Comparison of ENCODE assay signal across 15 mouse cellular contexts in genomic region chr13:39631506-39632132, GRCm38 (mm10).
DNase-seq lines count a peak whose midpoint lies in the region; ATAC-seq and TF ChIP-seq lines count a peak whose summit lies in the region.
"Had no signal": no experiment of that assay in that cellular context is flagged by ENCODE, and none has a peak within 500 bp of the region (broad histone marks: within the 10 kb centered on the region; RNA-seq: fewer than 3 reads in every experiment).

No protein-coding gene starts in this region.

- H3K27me3 ChIP-seq in kidney, postnatal 0 days (ENCODE audit: insufficient read depth, low read length) = no peaks in the 10 kb centered on the region
- H3K27me3 ChIP-seq: heart, embryonic 13.5 days; hindbrain, embryonic 15.5 days had no signal

- DNase-seq in kidney, postnatal 0 days (ENCODE audit: low spot score) = peak; percentile 7
- DNase-seq in kidney, adult 9 months = no peak
- peak; percentile 32 to 43 for DNase-seq in cerebellum, adult 18-20 months
- DNase-seq in gonadal fat pad, adult 2 months (ENCODE audit: low read depth) = peak; percentile 89
- DNase-seq in lung, postnatal 25 days (ENCODE audit: low spot score) = peak; percentile 13
- no peak for DNase-seq in urinary bladder, postnatal 25 days (ENCODE audit: low spot score)
- DNase-seq in yolk sac, embryonic 10.5 days (ENCODE audit: low spot score) = no peak
- DNase-seq: forebrain, postnatal 0 days; kidney, postnatal 10 days; thymus, postnatal 25 days had no signal

- no peak overlapping the region for H3K4me3 ChIP-seq in kidney, postnatal 0 days (replicated peaks; ENCODE audit: low read depth, low read length)
- H3K4me3 ChIP-seq: heart, embryonic 13.5 days; hindbrain, embryonic 15.5 days had no signal

- no peaks in the 10 kb centered on the region for H3K36me3 ChIP-seq in kidney, postnatal 0 days (ENCODE audit: insufficient read depth, low read length)
- H3K36me3 ChIP-seq: heart, embryonic 13.5 days; hindbrain, embryonic 15.5 days had no signal

- H3K4me1 ChIP-seq in kidney, postnatal 0 days (replicated peaks; ENCODE audit: insufficient read depth, low read length) = no peaks in the 10 kb centered on the region
- H3K4me1 ChIP-seq: heart, embryonic 13.5 days; hindbrain, embryonic 15.5 days had no signal

- no peak overlapping the region for H3K27ac ChIP-seq in kidney, postnatal 0 days
- H3K27ac ChIP-seq: heart, embryonic 13.5 days; hindbrain, embryonic 15.5 days; macrophage had no signal

- H3K4me2 ChIP-seq in kidney, postnatal 0 days (ENCODE audit: low read length) = no peak overlapping the region
- H3K4me2 ChIP-seq: heart, embryonic 13.5 days; hindbrain, embryonic 15.5 days had no signal

- no peak overlapping the region for H3K9ac ChIP-seq in kidney, postnatal 0 days (ENCODE audit: low read depth, low read length)
- H3K9ac ChIP-seq: forebrain, postnatal 0 days; heart, embryonic 13.5 days; hindbrain, embryonic 15.5 days had no signal

- no peak for ATAC-seq in kidney, postnatal 0 days (replicated peaks; ENCODE audit: low FRiP score, low read depth)
- no peak for ATAC-seq in granulocyte monocyte progenitor cell, adult 5-6 weeks (replicated peaks; ENCODE audit: poor library complexity, severe bottlenecking)
- ATAC-seq: forebrain, postnatal 0 days; Patski had no signal

- no peaks in the 10 kb centered on the region for H3K9me3 ChIP-seq in kidney, postnatal 0 days (replicated peaks; ENCODE audit: low read length)
- H3K9me3 ChIP-seq: heart, embryonic 13.5 days; hindbrain, embryonic 15.5 days had no signal

- no peak for TF ChIP-seq CTCF in kidney, postnatal 0 days (IDR thresholded peaks at IDR 0.05; ENCODE audit: low read depth)

- 83% methylated on average over 8 of the region's 8 CpGs for whole genome bisulfite sequencing in kidney, postnatal 0 days

Comparison
In these comparisons a context has a peak if more than half of its experiments do, and no peak if none do; other contexts are left out.
1. DNase-seq: peak in kidney, postnatal 0 days (single experiment), cerebellum, adult 18-20 months (2 of 2), gonadal fat pad, adult 2 months (single experiment) and lung, postnatal 25 days (single experiment); none in kidney, adult 9 months (single experiment), urinary bladder, postnatal 25 days (single experiment) and yolk sac, embryonic 10.5 days (single experiment).